Mouse (Mus musculus) ovary, postnatal 14 days (tissue): ENCODE measurements around the gene Olfr139.

ENCODE experiments used
- DNase-seq: peaks from one replicate; pipeline ENCODE4 v3.0.0; 2022; ENCODE audit warnings: low spot score

Olfr139 gene

DNA sequence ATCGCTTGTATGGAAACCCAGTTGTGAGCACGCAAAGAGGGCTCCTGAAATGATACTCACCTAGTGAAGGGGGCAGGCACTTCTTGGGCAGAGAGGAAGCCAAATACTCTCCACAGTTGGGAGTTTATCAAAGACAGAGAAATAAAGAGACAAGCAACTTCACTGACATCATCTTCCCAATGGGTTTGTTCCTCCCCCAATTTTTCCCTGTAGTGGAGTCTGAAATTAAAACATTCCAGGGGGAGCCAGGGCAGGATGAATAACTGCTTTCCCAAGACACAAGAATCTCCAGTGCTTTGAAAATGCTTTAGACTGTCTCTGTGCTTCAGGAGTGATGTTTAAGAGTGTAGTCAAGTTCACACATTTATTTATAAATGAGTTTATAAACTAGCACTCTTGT is at the start of gene Olfr139, which contains the start of gene Olfr399:
Olfr139 (minus strand) TSS at position 101 of the 400 bp plus-strand sequence.
Olfr399 (minus strand) TSS at position 165 of the 400 bp plus-strand sequence.
- no peak for DNase-seq

- no peak for DNase-seq
Observed at GRCm38 (mm10) chr11:74105066-74105465, 48.7 kb upstream of the Olfr139 start.

GRCm38 (mm10) chr11:74101507-74101906 is 45.2 kb upstream of the Olfr139 start:
- no peak for DNase-seq

DNA sequence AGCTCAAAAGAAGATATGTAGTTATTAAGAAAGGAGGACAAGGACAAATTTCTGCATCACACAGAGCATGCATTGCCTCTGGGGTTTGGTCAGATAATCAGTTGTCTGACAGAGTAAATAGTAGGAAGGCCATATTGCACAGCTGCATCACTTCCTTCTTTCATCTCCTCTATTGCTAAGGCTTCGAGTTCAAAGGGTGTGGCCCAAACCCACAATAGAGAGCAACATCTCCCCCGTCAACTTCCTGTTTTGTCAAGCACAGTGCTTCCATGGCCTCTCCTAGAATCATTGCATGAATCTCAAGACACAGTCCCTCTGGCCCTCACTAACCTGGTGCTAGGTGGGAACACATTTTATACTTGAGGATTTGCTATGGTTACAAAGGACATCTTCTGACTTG is 44.4 kb upstream of the Olfr139 start:
- no peak for DNase-seq

GRCm38 (mm10) chr11:74069655-74070054 is 13.3 kb upstream of the Olfr139 start, which contains the start of gene Zfp616:
Gene Zfp616, plus strand, starts transcription at chr11:74069955.
- no peak for DNase-seq

DNA sequence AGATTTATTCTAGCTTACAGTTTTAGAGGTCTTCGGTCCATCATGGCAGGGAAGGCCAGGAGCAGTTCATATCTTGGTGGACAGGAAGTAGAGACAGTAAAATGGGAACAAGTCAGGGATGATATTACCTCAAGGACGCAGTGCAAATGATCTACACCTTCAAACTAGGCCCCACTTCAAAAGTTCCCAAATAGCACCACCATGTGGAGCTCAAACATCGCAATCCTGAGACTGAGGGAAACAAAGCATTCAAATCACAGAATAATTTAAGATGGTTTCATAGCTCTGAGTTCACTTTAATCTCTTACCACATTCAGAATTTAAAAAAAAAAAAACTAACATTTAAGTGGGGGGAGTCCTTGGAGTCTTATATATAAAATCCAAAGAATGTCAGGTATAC is 5.0 kb downstream of the Olfr139 start:
- no peak for DNase-seq
